Mouse (Mus musculus) megakaryocyte-erythroid progenitor cell, adult 5-6 weeks (primary cell): ENCODE data around the gene Fgfr2. TPM values are rescaled to one million over a fixed set of nuclear protein-coding genes. Genes with fewer than 3 reads are reported as not detected.

ENCODE experiments used
- ATAC-seq: replicated peaks from 2 replicates; pipeline ENCODE4 v1.8.0; 2016; ENCODE audit warnings: mild to moderate bottlenecking, inconsistent platforms; ENCODE audit not compliant: severe bottlenecking, poor library complexity, low FRiP score, low TSS enrichment
- total RNA-seq, 2 experiments: library from RNA; stranded (forward) in 1 of 2; stranded (reverse) in 1 of 2; fragments of 200-1000, 215-1000 nt in 1 of 2; fragments of >200 nt in 1 of 2; fragmentation: Nextera tagmentation in 1 of 2; gene quantifications; 2 replicates each; pipeline ENCODE4 v1.2.3; 2014 to 2017

Gene Fgfr2
- total RNA-seq, 2 experiments from 2014 or later = not detected

DNA sequence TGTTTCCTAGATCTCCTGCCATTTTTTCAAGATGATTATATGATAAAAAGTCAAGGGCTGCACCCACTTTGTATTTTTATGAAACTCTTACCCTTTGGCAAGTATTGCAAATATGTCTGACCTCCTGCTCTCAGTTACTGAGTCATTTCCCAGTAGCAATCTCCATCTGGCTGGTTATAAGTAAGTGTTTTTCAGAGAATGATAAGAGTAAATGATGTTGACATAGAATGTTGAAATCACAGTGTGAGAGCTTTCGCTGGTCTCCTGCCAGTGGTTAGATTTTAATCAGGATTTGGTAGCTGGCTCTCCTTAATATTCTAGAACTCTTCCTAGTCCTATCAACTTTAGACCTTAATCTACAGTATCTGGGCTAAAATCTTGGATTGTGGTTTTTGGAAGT is 2111.2 kb downstream of the Fgfr2 start:
- no peak for ATAC-seq

DNA sequence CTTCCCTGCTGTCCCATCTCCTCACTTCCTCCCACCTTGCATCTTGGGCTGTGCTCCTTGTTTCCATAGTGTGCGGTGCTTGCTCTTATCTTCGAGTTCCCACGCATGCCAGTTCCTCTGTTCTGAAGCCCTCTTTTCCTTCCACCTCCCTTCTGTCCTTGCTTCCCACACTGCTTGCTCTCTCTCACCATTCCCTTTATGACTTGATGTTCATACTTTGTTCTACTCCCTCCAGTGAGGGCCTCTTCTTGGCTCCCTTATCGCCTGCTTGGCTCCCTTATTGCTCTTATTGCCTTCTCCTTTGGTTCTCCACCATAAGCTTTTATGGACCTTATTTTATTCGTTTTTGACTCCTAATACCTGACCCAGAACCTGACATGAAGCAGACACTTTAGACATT is 2114.0 kb downstream of the Fgfr2 start:
- ATAC-seq = no peak

DNA sequence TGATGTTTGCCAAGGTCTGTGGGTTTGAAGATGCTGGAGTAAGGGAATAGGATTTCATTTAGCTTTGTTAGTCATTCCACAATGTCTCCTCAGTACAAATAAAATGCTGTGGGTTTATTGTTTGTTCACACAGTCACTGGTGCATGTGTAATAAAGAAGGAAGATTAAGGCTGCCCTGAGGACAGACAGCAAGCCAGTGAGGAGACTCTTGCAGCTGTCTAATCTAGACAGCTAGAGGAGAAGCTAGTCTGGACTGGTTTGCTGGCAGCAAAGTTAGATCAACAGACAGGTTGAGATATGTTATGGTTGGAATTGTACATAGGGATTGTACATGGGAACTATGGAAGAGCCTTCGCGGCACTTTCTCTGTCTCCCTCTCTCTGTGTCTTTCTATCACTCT is 2115.9 kb downstream of the Fgfr2 start:
- ATAC-seq = no peak

DNA sequence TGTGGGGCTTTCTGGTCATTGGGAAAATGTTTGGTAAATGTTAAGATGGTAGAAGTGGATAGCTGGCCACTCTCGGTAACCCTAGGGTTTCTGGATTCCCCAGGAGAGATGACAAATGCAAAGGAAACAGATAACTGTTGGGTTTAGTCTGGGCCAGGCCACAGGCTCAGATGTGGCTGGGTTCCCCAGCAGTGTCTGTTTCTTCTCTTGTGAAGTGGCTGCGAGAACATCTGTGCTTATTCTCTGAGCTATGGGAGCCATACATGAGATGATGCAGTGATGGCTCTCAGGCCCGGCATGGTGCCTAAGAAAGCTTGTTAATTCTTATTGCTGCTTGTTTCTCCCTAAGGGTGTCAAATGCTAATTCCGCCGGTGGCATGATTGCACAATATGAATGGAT is 2119.1 kb downstream of the Fgfr2 start:
- no peak for ATAC-seq

DNA sequence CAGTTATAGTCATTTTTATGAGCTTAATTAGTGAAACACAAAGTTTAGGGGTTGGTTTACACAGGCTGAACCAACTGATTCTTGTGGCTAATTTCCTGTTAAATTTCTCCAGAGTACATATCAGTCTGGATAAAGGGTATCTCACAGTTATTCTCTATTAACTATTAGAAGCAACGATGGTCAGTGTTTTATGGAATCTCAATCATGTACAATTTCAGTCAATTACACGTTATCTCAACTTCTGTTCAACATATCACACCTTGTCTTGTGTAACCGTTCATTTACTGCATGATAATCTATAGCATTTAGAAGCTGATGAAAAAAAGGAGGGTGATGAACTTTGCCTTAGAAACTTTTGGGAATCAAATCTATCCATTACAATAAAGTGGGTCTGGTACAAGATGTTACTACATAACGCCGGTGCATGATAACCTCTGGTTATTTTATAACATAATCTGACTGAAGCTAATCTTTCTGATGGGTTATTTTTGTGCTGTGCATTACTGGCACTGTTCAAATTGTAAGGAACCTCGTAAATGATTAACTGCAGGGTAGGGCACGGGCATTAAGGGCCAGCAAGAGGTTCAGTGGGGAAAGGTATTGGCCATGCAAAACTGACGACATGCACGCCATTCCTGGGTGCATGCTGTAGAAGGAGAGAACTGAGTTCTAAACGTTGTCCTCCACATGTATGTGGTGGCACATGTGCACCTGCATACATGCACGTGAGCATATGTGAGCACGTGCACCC is 2121.0 kb downstream of the Fgfr2 start:
- no peak for ATAC-seq

DNA sequence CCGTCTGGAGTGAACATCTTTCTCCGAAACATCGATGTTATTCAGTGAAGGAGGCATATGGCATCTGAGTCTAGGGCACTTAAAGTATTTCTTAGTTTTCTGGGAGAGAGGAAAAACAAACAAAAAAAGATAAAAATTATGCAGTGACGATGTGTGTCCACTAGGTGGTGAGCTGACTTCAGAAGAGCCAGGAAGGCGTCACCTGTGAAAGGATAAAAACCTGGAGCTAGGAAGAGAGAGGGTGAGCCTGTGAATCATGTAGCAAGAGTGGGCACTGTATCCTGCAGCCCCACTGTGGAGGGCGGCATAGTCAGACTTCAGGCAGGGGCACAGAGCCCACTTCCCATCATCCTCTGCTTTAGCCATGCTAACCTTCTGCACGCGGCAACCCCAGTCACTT is 2129.2 kb downstream of the Fgfr2 start:
- 0 out of 2 replicates have a peak, but pooled peaks have one; percentile 47 for ATAC-seq

DNA sequence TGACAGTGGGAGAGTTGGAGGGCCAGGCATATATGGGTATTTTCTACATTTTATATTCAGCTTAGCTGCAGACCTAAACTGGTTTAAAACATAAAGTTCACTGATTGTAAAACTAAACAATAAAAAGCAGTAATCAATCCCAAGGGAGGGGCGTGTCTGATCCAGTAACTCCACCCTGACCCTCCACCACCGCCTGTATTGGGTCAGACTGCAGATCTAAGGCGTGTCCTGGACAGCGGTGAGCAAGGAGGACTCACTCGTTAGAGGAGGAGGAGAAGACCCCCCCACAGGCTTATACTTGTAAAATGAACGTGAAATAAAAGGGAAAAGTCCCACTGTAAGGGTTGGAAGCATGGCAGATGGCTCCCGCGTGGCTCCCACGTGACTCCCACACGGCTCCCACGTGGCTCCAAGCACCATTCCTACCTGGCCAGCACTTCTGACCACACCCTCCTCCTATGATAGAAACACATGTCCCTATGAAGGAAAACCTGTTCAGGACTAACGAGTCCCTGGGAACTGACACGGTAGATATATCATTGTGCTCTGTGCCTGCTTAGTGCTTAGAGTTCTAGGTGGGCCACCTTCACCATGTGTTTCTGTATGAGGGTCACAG is 2131.9 kb downstream of the Fgfr2 start:
- no peak for ATAC-seq

DNA sequence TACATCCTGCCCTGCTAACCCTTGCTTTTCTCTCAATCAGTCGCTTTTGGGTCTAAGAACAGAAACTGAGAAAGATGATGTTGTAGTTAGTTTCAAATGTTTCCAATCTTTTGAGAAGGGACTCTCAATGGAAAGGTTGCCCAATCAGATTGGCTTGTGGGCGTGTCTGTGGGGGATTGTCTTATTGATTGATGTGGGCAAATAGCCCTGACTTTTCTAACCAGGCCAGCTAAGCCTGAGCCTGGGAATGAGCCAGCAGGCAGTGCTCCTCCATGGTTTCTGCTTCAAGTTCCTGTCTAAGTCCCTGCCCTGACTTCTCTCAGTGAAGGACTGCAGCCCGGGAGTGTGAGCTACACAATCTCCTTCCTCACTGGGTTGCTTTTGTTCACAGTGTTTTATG is 2133.8 kb downstream of the Fgfr2 start:
- no peak for ATAC-seq

DNA sequence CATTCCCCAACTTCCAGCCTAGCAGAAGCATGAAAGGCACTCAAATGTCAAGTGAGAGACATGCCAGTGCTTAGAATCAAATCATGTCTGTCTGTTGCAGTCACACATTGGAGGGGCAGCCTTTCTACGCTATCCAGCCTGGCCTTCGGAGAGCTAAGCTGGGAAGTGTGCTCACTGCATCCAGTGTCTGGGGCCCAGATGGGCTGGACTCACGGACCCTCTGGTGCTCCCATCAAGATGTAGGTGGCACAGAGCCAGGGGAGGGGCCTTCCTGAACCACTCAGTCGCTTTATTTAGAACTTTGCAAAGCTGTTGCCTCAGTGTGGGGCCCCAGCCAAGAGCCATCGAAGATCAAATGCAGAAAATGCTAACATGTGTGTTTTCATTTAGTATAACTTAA is 2135.0 kb downstream of the Fgfr2 start:
- no peak for ATAC-seq

DNA sequence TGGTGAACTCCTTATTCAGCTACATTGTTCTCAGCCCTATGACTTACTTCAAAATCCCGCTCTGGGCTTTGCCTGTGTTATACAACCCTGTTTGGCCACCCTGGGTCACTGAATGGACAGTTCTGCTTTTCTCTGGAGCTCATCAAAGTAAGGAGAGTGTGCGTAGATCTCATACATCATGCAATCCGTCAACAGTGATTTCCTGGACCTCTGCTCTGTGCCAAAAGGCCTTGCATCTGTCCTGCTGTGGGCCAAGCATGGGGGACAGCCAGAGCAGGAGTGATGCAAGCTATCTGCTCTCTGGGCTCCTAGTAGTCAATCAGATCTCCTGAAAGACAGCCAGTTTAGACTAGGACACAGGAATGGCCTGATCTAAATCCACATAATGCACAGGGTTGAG is 2137.4 kb downstream of the Fgfr2 start:
- no peak for ATAC-seq

DNA sequence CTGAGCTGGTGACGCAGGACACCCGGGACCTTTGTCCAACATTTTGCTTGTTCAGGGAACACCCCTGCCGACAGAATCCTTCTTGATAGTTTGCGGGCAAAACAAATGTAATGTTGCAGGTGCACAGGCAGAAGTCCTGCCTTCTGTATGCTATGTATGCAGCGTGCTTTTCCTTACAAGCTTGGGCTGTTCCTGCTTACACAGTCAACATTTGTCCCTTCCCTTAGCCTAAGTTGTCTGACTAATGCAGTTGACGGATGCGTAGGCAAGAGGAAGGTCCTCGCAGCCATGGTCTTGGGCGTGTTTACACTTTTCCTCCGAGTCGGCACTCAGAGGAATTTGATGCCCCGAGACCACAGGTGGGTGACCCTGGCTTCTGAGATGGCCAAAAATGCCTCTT is 2138.0 kb downstream of the Fgfr2 start:
- ATAC-seq = no peak

DNA sequence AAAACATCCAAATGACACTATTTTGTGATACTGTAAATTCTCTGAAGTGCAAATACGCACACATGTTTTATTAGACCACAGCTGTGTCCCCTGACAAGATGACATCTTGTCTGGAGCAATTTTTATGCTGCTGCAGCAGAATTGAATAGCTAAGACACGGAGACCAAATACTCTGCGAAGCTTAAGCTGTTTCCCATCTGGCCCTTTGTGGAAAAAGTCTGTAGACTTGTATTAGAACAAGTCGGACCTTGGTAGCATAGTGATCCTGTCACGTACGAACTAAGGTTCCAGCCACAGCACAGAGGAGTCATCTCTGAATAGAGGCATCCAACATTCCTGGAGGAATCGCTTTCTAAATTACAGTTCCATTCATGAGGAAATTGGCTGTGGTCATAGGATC is 2138.9 kb downstream of the Fgfr2 start:
- no peak for ATAC-seq

DNA sequence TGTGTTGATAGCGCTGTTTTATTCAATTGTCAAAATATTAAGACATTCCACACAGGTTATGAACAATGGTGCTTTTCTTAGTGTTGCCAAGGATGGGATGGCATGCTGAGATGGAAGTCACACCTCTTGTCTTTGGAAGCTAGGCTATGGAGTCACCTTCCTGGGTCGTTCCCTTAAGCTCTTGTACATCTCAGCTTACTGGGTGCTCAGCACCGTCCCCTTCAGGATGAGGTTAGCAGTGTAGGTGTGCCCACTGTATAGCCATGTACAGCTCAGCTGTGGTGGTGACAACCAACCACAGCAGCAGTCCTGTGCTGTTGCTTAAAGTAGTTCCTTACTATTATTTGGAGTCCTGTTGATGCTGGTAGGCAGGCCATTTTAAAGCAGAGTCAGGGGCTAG is 2140.3 kb downstream of the Fgfr2 start:
- ATAC-seq = no peak

DNA sequence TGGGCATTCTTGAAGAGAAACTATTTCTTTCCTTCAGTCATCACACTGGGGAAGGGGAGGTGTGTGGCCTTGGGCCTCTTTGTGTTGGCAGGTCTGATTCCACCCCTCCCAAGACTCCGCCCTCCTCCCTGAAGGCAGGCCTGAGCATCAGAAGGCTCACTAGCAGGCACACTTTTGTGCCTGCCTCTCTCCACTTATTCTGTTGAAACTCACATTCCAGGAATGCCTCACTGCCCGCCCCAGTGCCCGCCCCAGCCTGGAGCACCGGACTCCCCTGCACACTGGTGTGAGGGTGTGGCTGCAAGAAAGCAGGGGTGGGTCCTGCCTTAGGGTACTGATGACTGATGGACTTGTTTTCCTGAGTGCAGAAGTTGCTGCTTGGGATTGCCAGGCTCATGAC is 2140.8 kb downstream of the Fgfr2 start:
- no peak for ATAC-seq

DNA sequence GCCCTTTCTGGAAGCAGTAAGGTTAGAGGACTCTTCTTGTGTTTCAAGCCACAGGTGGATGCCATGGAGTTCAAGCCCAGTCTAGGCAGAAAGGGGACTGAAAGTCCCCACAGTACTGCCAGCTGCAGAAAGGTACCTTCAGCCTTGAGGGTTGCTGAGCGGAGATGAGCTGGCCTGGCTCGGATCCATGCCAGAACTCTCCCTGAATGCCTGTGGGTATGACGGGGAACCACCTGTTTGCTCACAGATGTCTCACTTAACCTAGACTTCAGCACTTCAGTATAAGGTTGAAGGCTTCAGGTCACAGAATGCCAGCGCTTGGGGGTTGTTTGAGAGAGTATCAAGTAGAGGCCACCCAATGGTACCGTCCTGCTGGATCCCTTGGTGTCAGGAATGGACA is 2143.0 kb downstream of the Fgfr2 start:
- no peak for ATAC-seq

DNA sequence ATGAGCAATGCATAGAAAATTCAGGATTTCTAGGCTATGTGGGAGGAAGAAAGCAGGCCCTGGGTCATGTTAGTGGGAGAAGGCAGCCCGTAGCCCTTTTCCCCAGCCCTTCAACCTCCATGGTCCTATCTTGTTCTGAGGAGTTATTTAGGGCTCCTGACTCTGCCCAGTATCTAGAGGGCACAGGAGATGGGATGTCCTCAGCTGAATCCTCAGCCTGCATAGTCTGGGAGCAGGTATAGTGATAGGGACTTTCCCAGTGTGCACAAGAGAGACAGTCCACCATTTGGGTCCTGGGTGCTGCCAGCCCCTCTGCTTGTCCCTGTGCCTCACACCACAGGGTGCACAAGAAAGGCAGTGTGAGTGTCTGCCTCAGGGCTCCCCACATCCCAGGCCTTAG is 2144.6 kb downstream of the Fgfr2 start:
- ATAC-seq = no peak

DNA sequence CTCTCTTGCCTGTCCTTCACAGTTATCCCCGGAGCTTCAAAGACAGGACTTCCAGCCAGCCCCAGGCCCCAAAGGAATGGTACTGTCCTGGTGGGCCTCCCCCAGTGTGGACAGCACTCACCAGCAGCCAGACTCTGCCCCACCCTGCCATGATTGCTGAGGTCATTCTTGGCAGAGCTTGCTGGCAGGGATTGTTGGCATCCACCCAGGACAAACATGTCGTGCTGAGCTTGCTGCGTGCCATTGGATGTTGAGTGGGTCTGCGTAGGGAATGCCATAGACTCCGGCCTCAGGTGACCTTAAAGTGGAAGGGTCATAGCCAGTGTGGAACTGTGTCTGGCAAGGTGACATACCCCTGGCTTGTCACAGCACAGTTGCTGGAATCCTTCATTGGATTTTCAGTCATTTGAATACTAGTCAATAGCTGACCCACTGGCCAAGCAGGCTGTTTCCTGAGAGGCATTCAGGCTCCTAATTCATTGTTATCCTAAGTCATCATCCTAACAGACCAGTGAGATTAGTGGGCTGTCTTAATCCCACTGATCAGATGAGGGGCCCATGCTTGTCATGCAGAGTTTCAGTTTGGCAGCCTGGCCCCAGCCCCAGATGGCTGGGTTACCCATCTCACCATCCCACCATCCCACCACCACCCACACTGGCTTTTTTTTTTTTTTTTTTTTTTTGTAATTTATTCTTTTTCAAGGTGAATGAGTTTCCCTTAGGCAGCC is 2145.2 kb downstream of the Fgfr2 start:
- no peak for ATAC-seq

DNA sequence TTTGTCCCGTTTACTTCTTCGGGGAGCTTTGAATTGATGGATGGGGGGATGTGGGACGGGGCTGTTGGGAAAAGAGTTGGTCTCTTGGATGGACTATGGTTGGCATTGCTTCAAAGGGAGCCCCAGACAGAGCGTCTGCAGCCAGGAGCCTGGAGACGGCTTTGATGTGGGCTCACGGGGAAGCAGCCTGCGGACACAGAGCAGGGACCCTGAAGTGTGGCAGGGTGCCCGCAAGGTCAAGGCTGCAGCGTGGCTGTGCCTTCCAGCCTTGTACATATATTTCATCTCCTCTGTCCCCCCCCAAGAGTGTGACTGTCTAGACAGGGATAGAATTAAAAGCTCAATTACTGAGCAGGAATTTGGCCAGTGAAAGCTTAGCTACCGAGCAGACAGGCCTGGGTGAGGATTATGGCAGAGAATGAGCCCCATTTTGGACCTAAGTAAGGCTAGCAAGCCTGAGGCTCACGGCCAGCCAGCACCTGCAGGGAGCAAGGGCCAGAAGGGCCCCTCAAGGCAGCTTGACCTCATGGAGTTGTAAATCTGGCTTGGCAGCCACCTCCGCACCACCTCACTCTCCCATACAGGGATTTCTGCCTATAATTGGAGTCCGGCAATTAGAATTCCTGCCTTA is 2146.7 kb downstream of the Fgfr2 start:
- no peak for ATAC-seq

DNA sequence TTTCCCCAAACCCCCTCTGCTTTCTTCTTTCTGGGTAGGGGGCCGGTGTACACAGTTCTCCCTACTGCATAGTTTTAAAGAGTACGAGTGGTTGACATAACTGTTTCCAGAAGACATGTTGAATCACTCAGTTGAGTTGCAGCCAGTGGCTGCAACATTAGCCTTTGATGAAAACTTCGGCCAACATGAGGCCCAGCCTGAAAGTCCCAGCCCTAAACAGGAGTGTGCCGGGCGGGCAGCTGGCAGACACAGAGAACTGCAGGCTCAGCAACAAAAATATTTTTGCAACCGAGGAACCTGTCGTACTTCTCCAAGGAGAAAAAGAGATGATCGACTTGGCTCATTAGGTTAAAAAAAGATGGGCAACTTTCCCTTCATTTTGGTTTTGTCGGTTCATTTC is 2150.4 kb downstream of the Fgfr2 start:
- no peak for ATAC-seq

DNA sequence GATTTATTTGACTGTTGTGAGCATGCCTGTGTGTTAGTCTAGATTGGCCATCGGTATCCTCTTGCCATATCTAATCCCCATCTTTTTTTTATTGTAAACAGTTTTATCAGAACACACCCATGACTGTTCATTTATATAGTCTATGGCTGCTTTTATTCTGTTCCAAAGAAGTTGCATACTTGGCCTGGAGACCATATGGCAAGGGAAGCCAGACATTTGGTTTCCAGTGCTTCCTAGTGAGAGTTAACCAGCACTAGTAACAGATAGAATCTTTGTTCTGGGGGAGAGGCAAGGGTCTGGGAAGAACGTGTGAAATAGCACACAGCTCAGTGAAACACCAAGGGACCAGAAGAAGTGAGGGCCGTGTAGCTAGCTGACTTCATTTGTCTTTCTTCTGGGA is 2153.6 kb downstream of the Fgfr2 start:
- no peak for ATAC-seq
